Mouse (Mus musculus): ENCODE results near the gene Glyatl3. TPM values are rescaled to one million over a fixed set of nuclear protein-coding genes. Genes with fewer than 3 reads are reported as not detected.

Glyatl3 gene
- polyA plus RNA-seq, 1 experiment from 2014 or later: not detected

Other genes with a start within 250 kb of the Glyatl3 start
- gene Esp1, start 187.2 kb downstream of the Glyatl3 start, polyA plus RNA-seq (2015; fragmentation: Nextera tagmentation; extraction: Ambion mirVana): not detected in 2 replicates
- 0.15 and 0.27 TPM in 2 replicates for gene Crisp2, start 107.3 kb downstream of the Glyatl3 start, polyA plus RNA-seq (2015; fragmentation: Nextera tagmentation; extraction: Ambion mirVana)
- 197 and 235 TPM in 2 replicates for gene Rhag, start 103.2 kb downstream of the Glyatl3 start, polyA plus RNA-seq (2015; fragmentation: Nextera tagmentation; extraction: Ambion mirVana)
- 0.42 and 0.78 TPM in 2 replicates for gene 9130008F23Rik, start 33.8 kb downstream of the Glyatl3 start, polyA plus RNA-seq (2015; fragmentation: Nextera tagmentation; extraction: Ambion mirVana)
- gene Mut, start 20.3 kb upstream of the Glyatl3 start, polyA plus RNA-seq (2015; fragmentation: Nextera tagmentation; extraction: Ambion mirVana): 26.8 and 33.5 TPM in 2 replicates
- 28.3 and 35.7 TPM in 2 replicates for gene Cenpq, start 20.7 kb upstream of the Glyatl3 start, polyA plus RNA-seq (2015; fragmentation: Nextera tagmentation; extraction: Ambion mirVana)